Mouse (Mus musculus) ES-Bruce4 (cell line): Measurements from ENCODE around the gene Olfr920.

Experiments used
- CTCF ChIP-seq: IDR thresholded peaks from one replicate; pipeline ENCODE4 v1.8.1; 2011; ENCODE audit warnings: low read depth, low read length
- EP300 ChIP-seq: IDR thresholded peaks from 2 replicates; pipeline ENCODE4 v1.6.1; 2011; ENCODE audit warnings: low read depth, low read length; ENCODE audit not compliant: insufficient read depth
- POLR2A ChIP-seq: IDR thresholded peaks from one replicate; pipeline ENCODE4 v1.8.1; 2011; ENCODE audit warnings: low read length; ENCODE audit not compliant: insufficient read depth

GRCm38 (mm10) chr9:38744619-38745315 is 7.3 kb upstream of the Olfr920 start:
- TF ChIP-seq CTCF: no peak
- TF ChIP-seq POLR2A: no peak
- TF ChIP-seq EP300: no peak
